Comparison of ENCODE assay signal across 7 mouse cellular contexts in the genomic region with DNA sequence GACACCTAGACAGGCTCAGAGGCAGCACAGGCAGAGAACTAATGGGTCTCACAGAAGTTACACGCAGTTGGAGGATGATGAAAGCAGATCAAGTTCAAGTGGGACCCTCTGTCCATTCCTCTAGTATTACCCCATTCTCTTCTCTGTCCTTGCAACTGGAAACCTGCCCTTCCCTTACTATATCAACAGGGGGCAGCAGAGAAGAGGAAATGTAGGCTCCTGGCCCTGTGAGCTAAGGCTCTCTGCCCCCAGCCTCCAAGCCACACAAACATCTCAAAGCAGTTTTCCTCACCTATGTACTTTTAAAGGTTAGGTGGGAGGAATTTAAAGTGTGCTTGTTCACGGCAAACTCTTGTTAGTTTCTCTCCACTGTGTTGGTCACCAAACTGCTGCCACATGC. TPM values are rescaled to one million over a fixed set of nuclear protein-coding genes. Genes with fewer than 3 reads are reported as not detected.
DNase-seq lines count a peak whose midpoint lies in the region; ATAC-seq lines count a peak whose summit lies in the region.

No protein-coding gene starts in this region.

- no peak overlapping the region for H3K9ac ChIP-seq in kidney, embryonic 15.5 days

- no peaks in the 10 kb centered on the region for H3K36me3 ChIP-seq in kidney, embryonic 15.5 days

- no peak overlapping the region for H3K27ac ChIP-seq in kidney, embryonic 15.5 days

- H3K9me3 ChIP-seq in kidney, embryonic 15.5 days (replicated peaks), result peaks cover 4% of the 10 kb centered on the region; the same call in 1 of the 2 replicates

- no peak overlapping the region for H3K4me3 ChIP-seq in kidney, embryonic 15.5 days (replicated peaks)

- 68% methylated on average over 2 of the region's 2 CpGs for WGBS in kidney, embryonic 15.5 days

- 0 out of 2 replicates have a peak, but pooled peaks cover 2% of the 10 kb centered on the region for H3K4me1 ChIP-seq in kidney, embryonic 15.5 days

- peak; percentile 20 to 38 for DNase-seq in kidney, adult 8-10 months
- DNase-seq in MN1 (ENCODE audit: low spot score), result peak; percentile 16
- peak; percentile 6 for DNase-seq in c-Kit-positive CD71-positive TER-119-positive erythroid progenitor cells, embryonic 14.5 days (ENCODE audit: low spot score)
- peak; percentile 18 for DNase-seq in kidney, postnatal 10 days
- peak; percentile 1 for DNase-seq in naive thymus-derived CD4-positive, alpha-beta T cell, adult 2 months (ENCODE audit: low read depth)
- DNase-seq in ovary, adult 18-20 months (ENCODE audit: low spot score), result no peak

- H3K27me3 ChIP-seq in kidney, embryonic 15.5 days, result no peaks in the 10 kb centered on the region

- ATAC-seq in kidney, embryonic 15.5 days (replicated peaks; ENCODE audit: low FRiP score), result no peak

- H3K4me2 ChIP-seq in kidney, embryonic 15.5 days, result no peak overlapping the region

RNA-seq across cellular contexts. Expression of a gene that starts 26.0 kb away (rescaled TPM):
- 1.9 and 2.9 TPM in 2 replicates for polyA plus RNA-seq in kidney, embryonic 15.5 days (2015; fragmentation: Nextera tagmentation; extraction: Ambion mirVana)
